Mouse (Mus musculus) megakaryocyte, embryonic 14.5 days (primary cell): Measurements from ENCODE around the gene Rps21. TPM values are rescaled to one million over a fixed set of nuclear protein-coding genes. Genes with fewer than 3 reads are reported as not detected.
"Not testable (repeated sequence)": the region's sequence is repeated elsewhere in the genome, so short reads cannot be mapped to it uniquely, and the experiment has no call there.

Experiments used
- H3K27me3 ChIP-seq: replicated peaks from 2 replicates; pipeline ENCODE3; 2012; ENCODE audit warnings: inconsistent platforms
- H3K36me3 ChIP-seq: replicated peaks from 2 replicates; pipeline ENCODE3; 2012; ENCODE audit warnings: low read length, inconsistent platforms, mixed read lengths
- H3K4me1 ChIP-seq: 2 replicates; pipeline ENCODE4 v1.6.1; 2012; ENCODE audit warnings: inconsistent platforms
- H3K4me3 ChIP-seq: replicated peaks from 2 replicates; pipeline ENCODE3; 2012; ENCODE audit warnings: moderate library complexity, mild to moderate bottlenecking, inconsistent platforms
- H3K9me3 ChIP-seq: 2 replicates; pipeline ENCODE4 v1.6.1; 2012; ENCODE audit warnings: inconsistent platforms
- FLI1 ChIP-seq: IDR thresholded peaks from 2 replicates; pipeline ENCODE4 v1.6.1; 2012; ENCODE audit warnings: low read length, inconsistent platforms, mixed read lengths
- GATA1 ChIP-seq: IDR thresholded peaks from 3 replicates; pipeline ENCODE4 v1.6.1; 2012; ENCODE audit warnings: mixed read lengths, low read length, inconsistent platforms, borderline replicate concordance
- polyA plus RNA-seq: library from polyadenylated mRNA; stranded (reverse); fragments of >175 nt; gene quantifications from 2 replicates; pipeline ENCODE4 v1.2.3, GENCODE M21; 2012; ENCODE audit warnings: low replicate concordance; ENCODE audit not compliant: insufficient read depth

Gene Rps21
- polyA plus RNA-seq, 1 experiment = 1,213 TPM

DNA sequence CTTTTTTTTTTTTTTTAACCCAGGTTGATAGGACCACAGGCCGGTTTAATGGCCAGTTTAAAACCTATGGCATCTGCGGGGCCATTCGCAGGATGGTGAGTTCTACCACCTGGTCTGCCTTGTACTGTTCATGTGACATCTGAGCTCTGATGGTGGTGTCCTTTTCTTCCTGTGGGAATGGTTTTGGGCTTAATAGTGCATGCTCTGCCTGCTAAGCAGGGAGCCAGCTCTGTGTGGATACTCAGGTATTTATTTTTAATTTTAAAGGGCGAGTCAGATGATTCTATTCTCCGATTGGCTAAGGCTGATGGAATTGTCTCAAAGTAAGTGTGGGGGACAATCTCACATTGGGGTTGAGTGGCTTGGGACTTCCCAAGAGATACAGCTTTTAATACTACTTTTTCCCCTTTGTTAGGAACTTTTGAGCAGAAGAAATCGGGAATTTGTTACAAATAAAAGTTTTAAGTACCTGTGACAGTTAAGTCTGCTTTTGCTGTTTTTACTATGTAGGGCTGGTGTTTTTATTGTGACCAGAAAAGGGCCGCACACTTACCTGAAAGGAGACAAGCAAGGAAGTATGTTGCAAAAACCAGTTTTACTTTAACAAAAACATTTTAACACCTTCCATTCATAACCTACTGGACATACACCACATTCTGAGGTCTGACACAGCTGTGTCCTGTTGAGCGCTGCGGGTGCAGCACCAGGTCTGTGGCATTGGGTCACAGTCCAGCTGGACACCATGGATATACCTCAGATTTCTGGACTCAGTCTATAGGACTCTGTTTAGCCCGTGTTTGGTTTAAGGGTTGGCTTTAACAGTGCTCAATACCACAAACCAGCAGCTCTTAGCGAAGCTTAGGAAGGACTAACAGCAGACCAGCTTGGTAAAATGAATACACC, 1.0 kb downstream of the Rps21 start:
- Histone ChIP-seq H3K4me1 (peaks cover 65% of the 10 kb centered on the region), H3K9me3 (no peaks in the 10 kb centered on the region), H3K36me3 (peaks cover 51% of the 10 kb centered on the region), H3K4me3 (peak overlapping the region; percentile 91), H3K27me3 (no peaks in the 10 kb centered on the region)
- TF ChIP-seq GATA1 (no peak), FLI1 (no peak)

DNA sequence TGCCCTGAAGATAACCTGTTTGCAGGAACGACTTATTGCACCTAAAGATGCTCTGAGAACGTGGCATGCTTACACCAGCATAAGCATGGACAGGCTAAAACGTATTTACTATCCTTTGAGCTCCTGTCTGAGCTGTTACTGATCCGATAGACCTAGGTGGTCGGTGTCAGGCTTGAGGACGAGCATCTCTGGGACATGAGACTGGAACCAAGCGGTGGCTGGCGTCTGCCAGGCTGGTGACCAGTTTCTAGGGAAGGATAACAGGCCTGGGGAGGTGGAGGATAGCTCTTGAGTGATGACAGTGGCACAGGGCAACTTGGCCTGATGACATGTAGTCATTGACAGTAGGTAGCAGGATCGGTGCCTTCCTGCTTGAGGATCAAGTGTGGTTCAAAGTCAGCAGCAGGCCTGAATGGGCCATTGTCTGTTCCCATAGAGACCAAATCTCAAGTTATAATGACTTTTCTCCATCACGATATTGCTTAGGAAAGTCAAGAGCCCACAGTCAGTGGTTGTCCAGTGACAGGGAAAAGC, 1.8 kb downstream of the Rps21 start:
- Histone ChIP-seq H3K36me3 (peaks cover 59% of the 10 kb centered on the region), H3K4me1 (peaks cover 65% of the 10 kb centered on the region)
- H3K9me3 ChIP-seq, H3K4me3 ChIP-seq, H3K27me3 ChIP-seq: not testable (repeated sequence)

GRCm38 (mm10) chr2:180259826-180260609, 2.8 kb downstream of the Rps21 start:
- Histone ChIP-seq H3K4me1 (peaks cover 63% of the 10 kb centered on the region), H3K36me3 (peaks cover 69% of the 10 kb centered on the region)
- H3K9me3 ChIP-seq, H3K27me3 ChIP-seq, H3K4me3 ChIP-seq: not testable (repeated sequence)

GRCm38 (mm10) chr2:180260610-180261480, 3.7 kb downstream of the Rps21 start:
- no peaks in the 10 kb centered on the region for H3K9me3 ChIP-seq
- H3K27me3 ChIP-seq = no peaks in the 10 kb centered on the region
- peaks cover 74% of the 10 kb centered on the region for H3K36me3 ChIP-seq
- peak overlapping the region; percentile 46 for H3K4me3 ChIP-seq
- no peak for TF ChIP-seq FLI1
- TF ChIP-seq GATA1 = no peak
- peaks cover 55% of the 10 kb centered on the region for H3K4me1 ChIP-seq

DNA sequence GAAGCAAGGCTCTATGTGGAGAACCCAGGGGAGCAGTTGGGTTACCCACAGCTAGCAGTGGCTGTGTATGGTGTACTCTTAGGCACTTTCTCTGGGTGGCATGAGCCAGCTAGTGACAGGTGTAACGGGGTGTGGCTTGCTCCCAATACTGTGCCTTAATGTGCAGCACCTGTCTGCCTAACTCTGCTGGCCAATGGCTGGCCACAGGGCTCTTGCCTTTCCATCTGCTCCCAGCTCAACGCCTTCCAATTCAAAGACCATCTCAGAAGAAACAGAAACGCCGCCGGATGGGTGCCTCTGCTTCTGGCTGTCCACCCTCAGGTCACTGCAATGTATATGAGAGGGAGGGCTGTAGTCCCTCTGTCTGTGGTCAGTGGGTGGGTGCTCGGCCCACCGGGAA, 4.7 kb downstream of the Rps21 start:
- H3K36me3 ChIP-seq = peaks cover 85% of the 10 kb centered on the region
- H3K4me1 ChIP-seq = peaks cover 47% of the 10 kb centered on the region
- no peaks in the 10 kb centered on the region for H3K9me3 ChIP-seq
- TF ChIP-seq FLI1 (no peak), GATA1 (no peak)
- H3K27me3 ChIP-seq = no peaks in the 10 kb centered on the region
- H3K4me3 ChIP-seq = no peak overlapping the region

DNA sequence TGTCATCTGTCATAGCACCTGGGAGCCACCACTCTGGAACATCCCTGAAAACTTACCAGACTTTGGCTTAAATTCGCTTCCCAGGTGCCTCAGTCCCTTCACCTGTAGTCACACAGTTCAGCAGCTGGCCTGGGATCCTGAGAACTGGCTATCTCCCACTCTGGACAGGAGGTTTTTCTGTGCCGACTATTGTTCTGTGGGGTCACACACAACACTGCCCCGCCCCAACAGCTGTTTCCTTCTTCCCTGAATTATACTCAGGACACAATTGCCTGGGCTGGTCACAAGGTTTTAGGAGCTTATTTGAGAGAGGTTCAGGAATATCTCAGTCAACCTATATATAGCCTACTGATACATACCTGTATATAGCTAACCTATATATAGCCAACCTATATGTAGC, 5.3 kb downstream of the Rps21 start:
- no peaks in the 10 kb centered on the region for H3K9me3 ChIP-seq
- TF ChIP-seq FLI1 (no peak), GATA1 (no peak)
- no peak overlapping the region for H3K4me3 ChIP-seq
- H3K4me1 ChIP-seq = peaks cover 47% of the 10 kb centered on the region
- no peaks in the 10 kb centered on the region for H3K27me3 ChIP-seq
- H3K36me3 ChIP-seq = peaks cover 90% of the 10 kb centered on the region

DNA sequence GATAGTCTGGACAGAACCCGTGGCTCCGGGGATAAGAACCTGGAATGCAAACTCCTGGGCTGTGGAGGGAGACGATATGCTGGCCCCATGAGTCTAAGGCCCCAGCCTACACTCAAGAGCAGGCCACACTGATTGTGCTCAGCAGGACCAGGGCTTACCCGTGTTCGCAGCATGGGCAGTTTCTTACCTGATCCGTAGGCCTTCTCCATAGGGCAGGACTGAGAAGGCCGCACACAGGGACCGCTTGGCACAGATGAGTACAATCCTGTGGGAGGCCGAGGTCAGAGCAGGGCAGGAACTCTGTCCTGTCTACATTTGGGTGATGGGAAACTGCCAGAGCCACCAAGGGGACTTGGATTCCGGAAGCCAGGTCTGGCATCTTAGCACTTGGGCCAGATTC, 5.7 kb downstream of the Rps21 start:
- Histone ChIP-seq H3K4me3 (no peak overlapping the region), H3K36me3 (peaks cover 95% of the 10 kb centered on the region), H3K9me3 (no peaks in the 10 kb centered on the region)

DNA sequence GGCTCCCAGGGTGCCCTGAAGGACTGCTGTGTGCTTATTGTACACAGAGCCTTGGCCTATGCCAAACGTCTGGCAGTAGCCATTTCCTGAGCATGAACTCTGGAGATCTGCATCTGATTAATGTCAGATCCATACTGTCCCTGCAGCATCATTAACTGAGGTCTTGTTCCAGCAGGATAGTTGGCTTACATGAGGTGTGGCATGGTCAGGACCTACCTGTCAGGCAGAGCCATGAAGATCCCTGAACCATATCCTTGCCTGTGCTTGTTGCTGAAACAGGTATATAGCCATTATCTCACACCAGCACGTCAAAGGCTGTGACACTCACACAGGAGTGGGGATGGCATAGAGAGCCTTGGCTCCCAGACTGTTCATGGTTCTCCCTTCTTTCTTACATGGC, 10.8 kb downstream of the Rps21 start:
- no peaks in the 10 kb centered on the region for H3K9me3 ChIP-seq
- peaks cover 53% of the 10 kb centered on the region for H3K4me1 ChIP-seq
- no peaks in the 10 kb centered on the region for H3K27me3 ChIP-seq
- peaks cover 77% of the 10 kb centered on the region for H3K36me3 ChIP-seq
- H3K4me3 ChIP-seq = no peak overlapping the region
- TF ChIP-seq FLI1 (no peak), GATA1 (no peak)

More for the DNA sequence above, 5.7 kb downstream of the Rps21 start:
- H3K4me1 ChIP-seq = peaks cover 43% of the 10 kb centered on the region
- H3K27me3 ChIP-seq = no peaks in the 10 kb centered on the region
- TF ChIP-seq GATA1 (no peak), FLI1 (no peak)

GRCm38 (mm10) chr2:180269329-180269728, 12.2 kb downstream of the Rps21 start:
- H3K9me3 ChIP-seq = no peaks in the 10 kb centered on the region
- no peak overlapping the region for H3K4me3 ChIP-seq
- peaks cover 60% of the 10 kb centered on the region for H3K4me1 ChIP-seq
- no peaks in the 10 kb centered on the region for H3K27me3 ChIP-seq
- H3K36me3 ChIP-seq = peaks cover 63% of the 10 kb centered on the region
- TF ChIP-seq GATA1 (no peak), FLI1 (no peak)
